Comparison of ENCODE assay signal across 8 mouse cellular contexts in genomic region chr19:37435853-37436174, GRCm38 (mm10). TPM values are rescaled to one million over a fixed set of nuclear protein-coding genes. Genes with fewer than 3 reads are reported as not detected.
DNase-seq lines count a peak whose midpoint lies in the region; ATAC-seq and TF ChIP-seq lines count a peak whose summit lies in the region.

No protein-coding gene starts in this region.

- no peak for TF ChIP-seq CTCF in spleen, adult 2 months (IDR thresholded peaks at IDR 0.05; ENCODE audit: extremely low read depth, insufficient read depth, insufficient read length, insufficient replicate concordance)

- H3K4me2 ChIP-seq in heart, embryonic 11.5 days: peak overlapping the region; percentile 77
- H3K4me2 ChIP-seq in liver, embryonic 11.5 days: peak overlapping the region; percentile 90

- H3K27ac ChIP-seq in heart, embryonic 11.5 days (ENCODE audit: low read depth, low read length): peak overlapping the region; percentile 7; the same call in 1 of the 2 replicates
- H3K27ac ChIP-seq in spleen, adult 2 months (ENCODE audit: insufficient read depth, low read length): peak overlapping the region; percentile 97
- H3K27ac ChIP-seq in liver, embryonic 11.5 days (ENCODE audit: low read depth, low read length): 0 out of 2 replicates have a peak overlapping the region, but pooled peaks have one; percentile 44

- no peaks in the 10 kb centered on the region for H3K36me3 ChIP-seq in heart, embryonic 11.5 days (ENCODE audit: control insufficient read depth, insufficient read depth, low read length)
- peaks cover 16% of the 10 kb centered on the region for H3K36me3 ChIP-seq in spleen, adult 2 months (ENCODE audit: control insufficient read depth, insufficient read depth, low read length)
- H3K36me3 ChIP-seq in liver, embryonic 11.5 days (ENCODE audit: control insufficient read depth, insufficient read depth, low read length): no peaks in the 10 kb centered on the region

- H3K9me3 ChIP-seq in heart, embryonic 11.5 days (replicated peaks; ENCODE audit: control insufficient read depth, low read length): no peaks in the 10 kb centered on the region
- H3K9me3 ChIP-seq in liver, embryonic 11.5 days (ENCODE audit: control insufficient read depth, low read length): no peaks in the 10 kb centered on the region

- no peak for DNase-seq in heart, adult 11 months
- peak in 1 of 2 experiments; percentile 19 for DNase-seq in spleen, adult 2 months (ENCODE audit: low read depth in 1 of 2, low spot score in 2 of 2)
- DNase-seq in spleen, adult 12 weeks (ENCODE audit: low spot score): no peak
- DNase-seq in liver, embryonic 11.5 days (ENCODE audit: low spot score): no peak
- DNase-seq in retina, embryonic 14.5 days (ENCODE audit: low spot score): no peak
- no peak for DNase-seq in cerebellum, adult 11-12 months
- DNase-seq in cerebellum, adult 11 months: no peak

- no peak for TF ChIP-seq POLR2A in spleen, adult 2 months (IDR thresholded peaks at IDR 0.05; ENCODE audit: low read depth, low read length)

- H3K27me3 ChIP-seq in heart, embryonic 11.5 days (ENCODE audit: control insufficient read depth, insufficient read depth, low read length): peaks cover 70% of the 10 kb centered on the region
- H3K27me3 ChIP-seq in spleen, adult 2 months (ENCODE audit: control insufficient read depth, insufficient read depth, low read length): peaks cover 7% of the 10 kb centered on the region
- peaks cover 67% of the 10 kb centered on the region for H3K27me3 ChIP-seq in liver, embryonic 11.5 days (replicated peaks; ENCODE audit: control insufficient read depth, insufficient read depth, low read length)

- H3K9ac ChIP-seq in heart, embryonic 11.5 days (ENCODE audit: low read depth, low read length): 0 out of 2 replicates have a peak overlapping the region, but pooled peaks have one; percentile 43
- H3K9ac ChIP-seq in liver, embryonic 11.5 days (ENCODE audit: low read depth, low read length): peak overlapping the region; percentile 79

- ATAC-seq in heart, embryonic 11.5 days (replicated peaks; ENCODE audit: insufficient number of reproducible peaks, low FRiP score, low TSS enrichment): peak; percentile 5; the same call in 1 of the 2 replicates
- ATAC-seq in liver, embryonic 11.5 days (replicated peaks; ENCODE audit: low FRiP score): no peak

- no peaks in the 10 kb centered on the region; the same call in none of the 2 replicates for H3K4me1 ChIP-seq in heart, embryonic 11.5 days (ENCODE audit: control insufficient read depth, insufficient read depth, low read length)
- H3K4me1 ChIP-seq in spleen, adult 2 months (ENCODE audit: control insufficient read depth, insufficient read depth, insufficient read length): peaks cover 6% of the 10 kb centered on the region
- H3K4me1 ChIP-seq in liver, embryonic 11.5 days (replicated peaks; ENCODE audit: control insufficient read depth, insufficient read depth, low read length): peaks cover 13% of the 10 kb centered on the region

- 4% methylated on average over 10 of the region's 10 CpGs for WGBS in heart, embryonic 11.5 days (ENCODE audit: insufficient replicate concordance)
- 4% methylated on average over 10 of the region's 10 CpGs for WGBS in spleen, adult 2 months
- 2% methylated on average over 10 of the region's 10 CpGs for WGBS in liver, embryonic 11.5 days

- H3K4me3 ChIP-seq in heart, embryonic 11.5 days (ENCODE audit: low read depth, low read length): peak overlapping the region; percentile 60
- H3K4me3 ChIP-seq in spleen, adult 2 months (ENCODE audit: extremely low read depth, insufficient read depth, insufficient read length): peak overlapping the region; percentile 96
- peak overlapping the region; percentile 78 for H3K4me3 ChIP-seq in liver, embryonic 11.5 days (ENCODE audit: low read depth, low read length)

RNA-seq across cellular contexts. Expression of gene Hhex, which starts 1.2 kb away (rescaled TPM):
- polyA plus RNA-seq in heart, embryonic 11.5 days (2014; fragmentation: Nextera tagmentation; extraction: Ambion mirVana): 10.9 and 13.4 TPM in 2 replicates
- polyA plus RNA-seq in spleen, adult 2 months (2012; rRNA removed): 52.9 and 105 TPM in 2 replicates
- polyA plus RNA-seq in liver, embryonic 11.5 days (2014; fragmentation: Nextera tagmentation; extraction: Ambion mirVana): 46.6 and 47.6 TPM in 2 replicates

RNA-seq across cellular contexts. Expression of gene Kif11, which starts 59.6 kb away (rescaled TPM):
- 54.1 and 56.6 TPM in 2 replicates for polyA plus RNA-seq in heart, embryonic 11.5 days (2014; fragmentation: Nextera tagmentation; extraction: Ambion mirVana)
- polyA plus RNA-seq in spleen, adult 2 months (2012; rRNA removed): 2.1 TPM in 2 replicates
- polyA plus RNA-seq in liver, embryonic 11.5 days (2014; fragmentation: Nextera tagmentation; extraction: Ambion mirVana): 77.0 and 85.7 TPM in 2 replicates

Comparison
In these comparisons a context has a peak if more than half of its experiments do, and no peak if none do; other contexts are left out.
1. H3K27ac ChIP-seq: peak in every context shown above with its lines; median percentile 97 in spleen, adult 2 months; 44 in liver, embryonic 11.5 days; 7 in heart, embryonic 11.5 days.
2. RNA of gene Kif11, which starts 59.6 kb away (polyA plus RNA-seq): 77.0 to 85.7 TPM in liver, embryonic 11.5 days and 54.1 to 56.6 TPM in heart, embryonic 11.5 days; 2.1 TPM in spleen, adult 2 months; every median in the first group is over 10 times any median in the second.
3. Peak in every context shown above with its lines, with median percentiles within 50 percentile points of each other: H3K4me3 ChIP-seq.